Mouse (Mus musculus) liver, embryonic 16.5 days (tissue): ENCODE results near the gene Gm10203. TPM values are rescaled to one million over a fixed set of nuclear protein-coding genes. Genes with fewer than 3 reads are reported as not detected.
"Not testable (repeated sequence)": the region's sequence is repeated elsewhere in the genome, so short reads cannot be mapped to it uniquely, and the experiment has no call there.

Experiments used
- ATAC-seq: fragments of 200-750 bp; cut with Nextera tagmentation; 2 replicates; pipeline ENCODE4 v1.8.0; 2017; ENCODE audit warnings: low read depth, mild to moderate bottlenecking, moderate number of reproducible peaks, moderate library complexity
- H3K27ac ChIP-seq: fragments of 300-500 bp; sonication (generic); 2 replicates; pipeline ENCODE4 v1.5.1; 2014; ENCODE audit warnings: mild to moderate bottlenecking, low read length
- H3K27me3 ChIP-seq: fragments of 300-500 bp; sonication (generic); 2 replicates; pipeline ENCODE4 v1.6.1; 2014; ENCODE audit warnings: low read depth, low read length, mixed read lengths; ENCODE audit not compliant: control insufficient read depth, insufficient read depth
- H3K36me3 ChIP-seq: fragments of 300-500 bp; sonication (generic); 2 replicates; pipeline ENCODE4 v1.6.1; 2014; ENCODE audit warnings: mild to moderate bottlenecking; ENCODE audit not compliant: control insufficient read depth, insufficient read depth
- H3K4me1 ChIP-seq: fragments of 300-500 bp; sonication (generic); 2 replicates; pipeline ENCODE4 v1.6.1; 2014; ENCODE audit warnings: low read depth, low read length, mixed read lengths; ENCODE audit not compliant: control insufficient read depth
- H3K4me2 ChIP-seq: fragments of 300-500 bp; sonication (generic); 2 replicates; pipeline ENCODE4 v1.6.1; 2014; ENCODE audit warnings: low read depth, low read length, mixed read lengths
- H3K4me3 ChIP-seq: fragments of 300-500 bp; sonication (generic); 2 replicates; pipeline ENCODE4 v1.5.1; 2014; ENCODE audit warnings: low read depth, mild to moderate bottlenecking, low read length
- H3K9ac ChIP-seq: fragments of 300-500 bp; sonication (generic); 2 replicates; pipeline ENCODE4 v1.6.1; 2014; ENCODE audit warnings: low read depth, low read length
- H3K9me3 ChIP-seq: fragments of 300-500 bp; sonication (generic); replicated peaks from 2 replicates; pipeline ENCODE4 v1.6.1; 2016; ENCODE audit warnings: low read length; ENCODE audit not compliant: control insufficient read depth
- whole genome bisulfite sequencing: fragments of 180-500 bp; shearing (Covaris S2); extraction: QIAGEN DNeasy Blood & Tissue Kit; methylation state at CpG from one replicate; pipeline ENCODE4 v1.1.7; 2014; ENCODE audit not compliant: insufficient replicate concordance; 5-methylcytosine and 5-hydroxymethylcytosine counted together
- polyA plus RNA-seq: library from polyadenylated mRNA; unstranded; fragments of >200 nt; fragmentation: Nextera tagmentation; extraction: Ambion mirVana; gene quantifications from 2 replicates; pipeline ENCODE4 v1.2.1, GENCODE M21; 2015

Gene Gm10203
- not detected in 2 replicates for polyA plus RNA-seq

DNA sequence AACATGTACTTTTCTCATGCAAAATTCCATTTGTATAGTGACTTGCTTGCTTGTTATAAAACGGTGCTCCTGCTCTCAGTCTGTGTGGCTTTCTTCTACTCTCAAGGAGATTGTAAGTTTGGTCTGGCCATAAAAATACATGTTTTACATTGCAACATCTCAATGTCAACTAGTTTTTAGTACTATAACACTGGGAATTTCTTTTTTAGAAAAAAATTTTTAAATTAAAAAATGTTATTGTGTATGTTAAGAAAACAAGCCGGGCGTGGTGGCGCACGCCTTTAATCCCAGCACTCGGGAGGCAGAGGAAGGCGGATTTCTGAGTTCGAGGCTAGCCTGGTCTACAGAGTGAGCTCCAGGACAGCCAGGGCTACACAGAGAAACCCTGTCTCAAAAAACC is at the start of gene Gm10203:
TSS of gene Gm10203 (plus strand) at position 301 of the 400 bp plus-strand sequence.
- H3K36me3 ChIP-seq, H3K27me3 ChIP-seq, H3K4me2 ChIP-seq, H3K27ac ChIP-seq, ATAC-seq, H3K9ac ChIP-seq, H3K9me3 ChIP-seq, H3K4me1 ChIP-seq, H3K4me3 ChIP-seq: not testable (repeated sequence)
- 79% methylated on average over 8 of the region's 8 CpGs for WGBS

GRCm38 (mm10) chr6:149092406-149092805 is 37.6 kb upstream of the Gm10203 start:
- Histone ChIP-seq H3K36me3 (no peaks in the 10 kb centered on the region), H3K9ac (no peak overlapping the region), H3K4me2 (no peak overlapping the region), H3K9me3 (no peaks in the 10 kb centered on the region), H3K4me1 (no peaks in the 10 kb centered on the region), H3K4me3 (no peak overlapping the region), H3K27me3 (no peaks in the 10 kb centered on the region), H3K27ac (no peak overlapping the region)
- no peak for ATAC-seq
- 72% methylated on average over 6 of the region's 6 CpGs for WGBS

DNA sequence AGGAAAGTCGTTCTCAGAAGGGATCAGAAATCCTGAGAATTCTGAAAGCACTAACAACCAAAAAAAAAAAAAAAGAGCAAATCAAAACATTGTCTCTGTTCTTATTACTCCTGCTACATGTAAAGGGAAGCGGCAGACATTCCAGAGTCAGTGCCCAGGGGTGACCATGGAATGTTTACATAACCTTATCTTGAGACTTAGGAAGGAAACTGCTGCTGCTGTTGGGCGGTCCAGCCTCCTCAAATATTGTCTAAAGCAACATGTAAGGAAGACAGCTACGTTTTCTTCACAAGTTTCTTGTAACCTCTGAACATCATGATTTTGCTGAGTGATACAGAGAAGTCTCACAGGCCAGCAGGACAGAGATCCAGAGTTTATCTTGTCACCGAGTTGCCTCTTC is 36.5 kb upstream of the Gm10203 start:
- H3K9ac ChIP-seq, result no peak overlapping the region
- no peaks in the 10 kb centered on the region for H3K27me3 ChIP-seq
- H3K9me3 ChIP-seq, result no peaks in the 10 kb centered on the region
- ATAC-seq, result no peak
- H3K27ac ChIP-seq, result no peak overlapping the region
- no peaks in the 10 kb centered on the region for H3K4me1 ChIP-seq
- no peaks in the 10 kb centered on the region for H3K36me3 ChIP-seq
- no peak overlapping the region for H3K4me2 ChIP-seq
- H3K4me3 ChIP-seq, result no peak overlapping the region
- 18% methylated on average over 5 of the region's 5 CpGs for WGBS

GRCm38 (mm10) chr6:149094555-149094954 is 35.4 kb upstream of the Gm10203 start:
- Histone ChIP-seq H3K36me3 (no peaks in the 10 kb centered on the region), H3K27me3 (no peaks in the 10 kb centered on the region), H3K27ac (no peak overlapping the region), H3K9ac (no peak overlapping the region), H3K4me3 (no peak overlapping the region), H3K4me1 (no peaks in the 10 kb centered on the region), H3K4me2 (no peak overlapping the region), H3K9me3 (no peaks in the 10 kb centered on the region)
- WGBS, result 15% methylated on average over 1 of the region's 1 CpGs
- ATAC-seq, result no peak

GRCm38 (mm10) chr6:149095389-149095788 is 34.6 kb upstream of the Gm10203 start:
- no peak overlapping the region for H3K4me2 ChIP-seq
- 58% methylated on average over 6 of the region's 6 CpGs for whole genome bisulfite sequencing
- H3K9me3 ChIP-seq, result no peaks in the 10 kb centered on the region
- peaks cover 3% of the 10 kb centered on the region for H3K27me3 ChIP-seq
- no peak overlapping the region for H3K4me3 ChIP-seq
- H3K27ac ChIP-seq, result no peak overlapping the region
- no peak for ATAC-seq
- no peaks in the 10 kb centered on the region for H3K36me3 ChIP-seq
- no peaks in the 10 kb centered on the region for H3K4me1 ChIP-seq
- no peak overlapping the region for H3K9ac ChIP-seq

- ATAC-seq, result no peak
- WGBS, result 57% methylated on average over 2 of the region's 2 CpGs
- no peak overlapping the region for H3K4me2 ChIP-seq
Observed at GRCm38 (mm10) chr6:149096233-149096632, 33.7 kb upstream of the Gm10203 start.

DNA sequence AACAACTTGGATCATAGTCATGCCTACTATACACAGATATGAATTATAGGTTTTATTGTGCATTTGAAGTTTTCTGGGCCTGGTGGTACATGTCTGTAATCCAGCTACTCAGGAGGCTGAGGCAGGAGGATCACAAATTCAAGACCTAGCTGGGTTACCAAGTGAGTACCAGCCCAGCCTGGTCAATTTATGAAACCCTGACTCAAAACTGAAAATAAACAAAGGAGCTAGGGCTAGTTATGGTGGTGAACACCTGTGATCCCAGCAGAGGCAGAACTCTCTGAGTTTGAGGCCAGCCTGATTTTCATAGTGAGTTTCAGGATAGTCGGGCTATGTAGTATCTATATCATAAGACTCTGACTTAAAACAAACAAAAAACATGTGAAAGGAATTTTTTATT is 32.7 kb upstream of the Gm10203 start:
- Histone ChIP-seq H3K27me3 (peaks cover 21% of the 10 kb centered on the region), H3K4me3 (no peak overlapping the region), H3K9ac (no peak overlapping the region), H3K36me3 (no peaks in the 10 kb centered on the region), H3K9me3 (no peaks in the 10 kb centered on the region), H3K27ac (no peak overlapping the region), H3K4me1 (no peaks in the 10 kb centered on the region), H3K4me2 (no peak overlapping the region)
- 61% methylated on average over 1 of the region's 1 CpGs for WGBS
- no peak for ATAC-seq

More at GRCm38 (mm10) chr6:149096233-149096632, 33.7 kb upstream of the Gm10203 start:
- no peak overlapping the region for H3K9ac ChIP-seq
- no peak overlapping the region for H3K4me3 ChIP-seq
- H3K36me3 ChIP-seq, result no peaks in the 10 kb centered on the region
- H3K9me3 ChIP-seq, result no peaks in the 10 kb centered on the region
- peaks cover 12% of the 10 kb centered on the region for H3K27me3 ChIP-seq
- no peaks in the 10 kb centered on the region for H3K4me1 ChIP-seq
- H3K27ac ChIP-seq, result no peak overlapping the region

- no peak overlapping the region for H3K4me2 ChIP-seq
- no peak overlapping the region for H3K4me3 ChIP-seq
- no peak overlapping the region for H3K27ac ChIP-seq
- H3K27me3 ChIP-seq, result peaks cover 21% of the 10 kb centered on the region
- ATAC-seq, result no peak
- H3K36me3 ChIP-seq, result no peaks in the 10 kb centered on the region
- H3K4me1 ChIP-seq, result no peaks in the 10 kb centered on the region
- H3K9ac ChIP-seq, result no peak overlapping the region
- no peaks in the 10 kb centered on the region for H3K9me3 ChIP-seq
Observed at GRCm38 (mm10) chr6:149098993-149099392, 31.0 kb upstream of the Gm10203 start.

DNA sequence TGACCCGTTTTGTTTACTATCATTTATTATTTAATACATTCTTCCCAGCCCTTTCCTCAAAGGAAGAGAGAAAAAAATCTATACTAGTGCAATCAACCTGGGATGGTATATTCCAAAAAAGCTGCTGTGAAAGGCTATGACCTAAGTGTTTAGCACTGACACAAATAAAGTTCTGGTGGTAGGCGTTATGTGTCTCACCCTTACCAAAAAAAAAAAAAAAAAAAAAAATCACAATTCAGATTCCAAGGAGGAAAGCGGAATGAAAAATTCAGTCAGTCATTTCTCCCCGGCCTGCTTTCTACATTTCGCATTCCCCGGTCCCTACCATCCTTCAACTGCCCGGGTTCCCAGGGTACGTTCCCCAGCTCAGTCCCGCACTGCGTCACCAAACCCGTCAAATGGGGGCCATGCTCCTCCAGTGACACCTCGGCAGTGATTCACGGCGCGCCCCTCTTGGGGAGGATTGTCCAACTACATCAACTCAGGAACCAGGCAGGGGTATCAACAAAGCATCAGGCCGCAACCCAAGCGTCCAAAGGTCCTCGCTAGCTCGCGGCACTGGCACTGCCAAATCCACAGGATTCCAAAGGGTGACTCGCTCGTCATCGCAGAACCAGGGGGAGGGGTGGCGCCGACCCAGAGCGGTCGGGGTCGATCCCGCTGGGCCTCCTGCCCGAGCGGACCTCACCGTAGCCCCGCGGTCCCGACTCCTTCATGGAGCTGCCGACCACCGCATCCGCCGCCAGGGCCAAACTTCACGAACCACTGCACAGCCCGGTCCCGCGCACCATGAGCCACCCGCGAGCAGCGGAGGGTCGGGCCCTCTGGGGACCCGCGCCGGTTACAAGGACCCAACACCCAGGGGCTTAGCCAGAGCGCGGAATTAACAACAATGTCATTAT is 29.5 kb upstream of the Gm10203 start:
- Histone ChIP-seq H3K4me1 (no peaks in the 10 kb centered on the region), H3K27me3 (peaks cover 21% of the 10 kb centered on the region), H3K4me2 (peak overlapping the region; percentile 54), H3K27ac (peak overlapping the region; percentile 79), H3K9ac (peak overlapping the region; percentile 66), H3K9me3 (no peaks in the 10 kb centered on the region), H3K4me3 (peak overlapping the region; percentile 66), H3K36me3 (no peaks in the 10 kb centered on the region)
- WGBS, result 3% methylated on average over 52 of the region's 52 CpGs
- peak; percentile 61 for ATAC-seq
